Mouse (Mus musculus) CD4-positive, CD25-positive, alpha-beta regulatory T cell, adult 4 months (primary cell): Measurements from ENCODE around the gene Gm732. TPM values are rescaled to one million over a fixed set of nuclear protein-coding genes. Genes with fewer than 3 reads are reported as not detected.

Experiments used
- ATAC-seq: one replicate; pipeline ENCODE4 v1.8.0; 2017
- polyA plus RNA-seq, 2 experiments: library from polyadenylated mRNA; unstranded; fragments of 100-300 nt; shearing (Covaris generic); gene quantifications; one replicate each; pipeline ENCODE4 v1.2.1; 2017

Gm732 gene
- polyA plus RNA-seq: not detected

GRCm38 (mm10) chrX:107948365-107948764, at the start of gene Gm732:
TSS of gene Gm732 (minus strand) at chrX:107948465.
- ATAC-seq: no peak

Other genes starting within 250 kb of the Gm732 start
- gene Tent5d, start 155.9 kb downstream of the Gm732 start, polyA plus RNA-seq: not detected
- gene 2610002M06Rik, start 132.1 kb downstream of the Gm732 start, polyA plus RNA-seq: 10 to 100 TPM; 16.6 to 19.5 TPM